Mouse (Mus musculus): ENCODE measurements around the gene Tnfaip1.
"Not testable (repeated sequence)": the region's sequence is repeated elsewhere in the genome, so short reads cannot be mapped to it uniquely, and the experiment has no call there.

Tnfaip1 gene

GRCm38 (mm10) chr11:78536080-78536689, at the start of gene Tnfaip1, which contains the start of gene Ift20:
Tnfaip1 (minus strand) TSS chr11:78536332.
Ift20 (plus strand) TSS chr11:78536361.
- DNase-seq (ENCODE audit: low spot score), result peak; percentile 91

DNA sequence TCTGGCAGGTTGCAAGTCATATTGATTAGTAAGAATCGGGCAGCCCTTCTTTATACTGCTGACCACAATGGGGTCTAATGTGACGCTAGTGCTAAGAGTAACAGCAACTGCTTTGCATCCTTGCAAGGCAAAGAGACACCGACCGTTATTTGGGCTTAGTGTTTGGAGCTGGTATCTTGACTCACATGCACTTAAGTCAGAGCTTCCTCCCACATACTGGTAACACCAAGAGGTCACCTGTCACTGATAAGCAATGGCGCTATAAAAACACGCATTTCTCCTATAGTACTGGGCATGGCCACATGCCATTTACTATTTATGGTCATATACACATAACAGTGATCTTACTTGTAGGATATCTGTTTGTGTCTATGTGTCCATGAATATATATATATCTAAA, 46.7 kb upstream of the Tnfaip1 start:
- DNase-seq (ENCODE audit: low spot score), result no peak

DNA sequence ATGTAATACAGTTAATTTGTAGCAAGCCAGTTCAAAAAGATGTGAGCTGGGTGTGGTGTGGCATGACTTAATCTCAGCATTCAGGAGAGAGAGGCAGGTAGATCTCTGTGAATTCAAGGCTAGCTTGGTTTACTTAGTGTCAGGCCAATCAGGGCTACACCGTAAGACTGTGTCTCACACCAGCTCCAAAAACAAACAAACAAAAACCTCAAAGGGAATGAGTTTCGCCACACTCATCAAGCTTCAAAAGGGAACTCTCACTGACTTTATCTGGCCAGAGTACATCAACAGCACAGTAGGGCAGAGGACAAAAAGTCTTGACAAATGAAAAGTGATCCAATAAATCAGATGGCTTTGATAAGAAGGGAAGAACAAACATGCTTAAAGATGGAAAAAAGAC, 38.8 kb upstream of the Tnfaip1 start:
- no peak for DNase-seq (ENCODE audit: low spot score)

DNA sequence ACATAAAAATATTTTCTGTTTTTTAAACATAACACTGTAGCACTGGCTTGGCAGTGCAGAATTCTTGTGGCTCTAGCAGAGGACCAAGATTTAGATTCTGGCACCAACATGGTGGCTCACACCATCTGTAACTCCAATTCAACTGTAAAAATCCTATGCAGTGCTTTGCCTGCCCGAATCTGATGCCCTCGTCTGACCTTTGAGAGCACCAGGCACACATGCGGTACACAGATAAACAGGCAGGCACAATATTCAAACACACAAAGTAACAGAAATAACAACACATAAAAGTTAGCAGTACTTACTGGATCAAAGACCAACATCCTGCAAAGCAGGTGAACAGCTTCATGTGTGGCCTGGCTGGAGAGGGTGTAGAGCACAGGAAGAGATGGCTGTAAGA, 38.4 kb upstream of the Tnfaip1 start:
- no peak for DNase-seq (ENCODE audit: low spot score)

DNA sequence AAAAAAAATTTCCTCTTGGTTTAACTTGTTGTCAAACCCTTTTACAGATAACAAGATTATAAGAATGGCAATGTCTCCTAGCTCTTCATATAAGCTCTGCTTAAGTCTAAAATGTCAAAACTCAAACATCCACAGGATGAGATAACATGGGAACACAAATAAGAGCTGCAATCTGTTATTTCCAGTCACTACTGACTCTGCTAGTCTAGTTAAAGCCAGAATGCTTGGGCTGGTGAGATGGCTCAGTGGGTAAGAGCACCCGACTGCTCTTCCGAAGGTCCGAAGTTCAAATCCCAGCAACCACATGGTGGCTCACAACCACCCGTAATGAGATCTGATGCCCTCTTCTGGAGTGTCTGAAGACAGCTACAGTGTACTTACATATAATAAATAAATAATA, 37.9 kb upstream of the Tnfaip1 start:
- DNase-seq (ENCODE audit: low spot score), result not testable (repeated sequence)

DNA sequence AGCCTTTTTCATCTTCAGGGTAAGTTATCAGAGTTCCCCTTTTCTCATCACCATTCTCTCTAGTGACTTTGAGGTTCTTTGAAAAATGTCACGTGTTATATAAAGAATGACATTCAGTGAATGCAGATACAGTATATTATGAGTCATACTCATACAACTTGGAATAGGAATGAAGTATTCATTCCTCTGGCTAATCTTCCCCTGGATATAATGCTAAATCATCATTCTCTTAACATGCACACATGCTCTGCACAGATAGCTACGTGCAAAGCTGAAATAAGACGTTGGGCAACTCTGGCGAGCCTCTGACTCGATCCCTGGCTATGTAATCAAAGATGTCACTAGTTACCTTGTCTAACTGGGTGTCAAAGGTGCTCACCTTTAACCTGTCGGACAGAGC, 35.7 kb upstream of the Tnfaip1 start:
- no peak for DNase-seq (ENCODE audit: low spot score)

DNA sequence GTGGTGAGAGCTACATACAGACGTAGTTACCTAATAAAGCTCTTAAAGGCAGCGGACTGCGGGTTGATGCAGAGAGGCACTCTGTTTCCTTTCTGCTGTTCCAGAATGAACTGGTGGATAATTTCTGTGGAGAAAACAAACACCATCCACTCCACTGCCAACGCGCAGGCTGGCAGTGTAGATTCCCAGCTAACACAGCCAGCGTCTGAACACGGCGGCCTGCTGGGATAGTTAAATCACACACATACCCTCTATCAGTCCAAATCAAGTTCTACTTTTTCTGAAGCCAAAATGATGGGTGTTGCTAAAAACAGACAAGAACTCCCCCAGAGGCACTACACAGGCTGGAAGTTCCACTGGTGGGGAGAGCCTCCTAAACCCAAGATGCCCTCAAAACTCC, 35.3 kb upstream of the Tnfaip1 start:
- no peak for DNase-seq (ENCODE audit: low spot score)

DNA sequence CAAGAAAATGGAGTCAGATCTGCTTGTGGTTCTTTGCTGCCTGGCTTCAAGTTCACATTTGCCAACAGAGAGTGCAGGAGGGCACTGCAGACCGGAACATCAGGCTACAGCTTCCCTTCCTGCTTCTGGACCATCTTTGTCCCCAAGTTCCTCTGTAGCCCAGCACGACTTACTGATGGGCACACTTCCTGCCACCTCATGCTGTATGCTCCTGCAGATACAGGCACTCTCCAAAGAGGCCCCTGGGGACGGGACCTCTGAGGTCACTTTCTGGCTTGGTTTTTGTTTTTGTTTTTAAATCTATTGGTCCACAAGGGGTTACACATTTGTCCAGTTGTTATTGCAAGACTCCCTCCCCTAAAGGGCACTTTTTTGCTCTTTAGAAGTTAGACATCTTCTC, 33.7 kb upstream of the Tnfaip1 start:
- DNase-seq (ENCODE audit: low spot score), result no peak

DNA sequence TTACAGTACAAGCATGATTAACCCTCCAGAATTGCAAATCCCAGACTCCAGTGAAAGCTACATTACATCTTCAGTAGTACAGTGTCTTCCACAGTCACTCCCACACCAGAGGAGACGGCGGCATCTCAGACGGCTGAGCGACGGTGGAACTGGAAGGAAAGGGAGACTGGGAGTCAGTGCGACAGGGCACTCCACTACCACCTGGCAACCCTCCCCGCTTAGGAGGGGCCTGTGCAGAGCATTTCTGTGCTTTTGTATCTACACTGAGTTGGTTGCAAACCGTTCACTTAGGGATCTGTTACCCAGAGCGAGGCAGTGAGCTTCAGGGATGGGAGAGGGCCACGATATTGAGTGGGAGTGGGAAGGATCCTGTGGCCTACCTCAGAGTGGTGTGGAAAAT, 32.7 kb upstream of the Tnfaip1 start:
- no peak for DNase-seq (ENCODE audit: low spot score)

DNA sequence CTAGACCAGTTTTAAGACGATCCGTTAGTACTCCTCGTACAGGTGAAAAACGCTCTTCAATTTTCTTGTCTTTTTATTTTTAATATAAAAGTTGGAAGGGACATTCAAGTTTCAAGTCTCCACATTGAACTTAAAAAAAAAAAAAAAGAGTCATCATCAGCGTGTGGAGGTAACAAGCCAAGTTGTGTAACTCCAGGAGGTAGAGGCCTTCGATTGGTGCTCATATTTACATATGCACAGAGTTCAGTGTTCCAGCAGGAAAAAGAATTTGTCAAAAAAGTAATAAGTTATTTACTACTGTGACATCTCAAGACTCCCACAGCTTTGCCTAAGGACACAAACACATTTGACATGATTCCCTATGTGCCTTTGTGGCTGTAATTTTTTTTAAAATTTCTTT, 31.5 kb upstream of the Tnfaip1 start:
- no peak for DNase-seq (ENCODE audit: low spot score)

DNA sequence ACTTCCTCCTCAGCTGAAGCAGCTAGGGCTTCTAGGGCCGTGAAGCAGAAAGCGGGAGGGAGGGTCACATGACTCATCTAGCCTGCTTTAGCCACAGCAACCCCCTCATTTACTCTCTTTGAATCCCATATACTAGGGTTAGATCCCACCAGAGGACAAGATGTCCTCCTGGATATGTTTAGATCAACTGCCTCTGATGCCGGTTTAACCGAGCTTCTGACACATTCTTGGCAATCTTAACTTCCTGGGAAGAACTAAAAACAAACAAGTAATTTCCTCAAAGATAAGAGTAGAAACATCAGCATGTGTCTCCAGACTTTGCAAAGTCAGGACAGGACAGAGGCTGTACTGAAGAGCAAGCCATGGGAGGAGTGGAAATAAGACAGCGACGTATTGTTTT, 30.6 kb upstream of the Tnfaip1 start:
- no peak for DNase-seq (ENCODE audit: low spot score)

DNA sequence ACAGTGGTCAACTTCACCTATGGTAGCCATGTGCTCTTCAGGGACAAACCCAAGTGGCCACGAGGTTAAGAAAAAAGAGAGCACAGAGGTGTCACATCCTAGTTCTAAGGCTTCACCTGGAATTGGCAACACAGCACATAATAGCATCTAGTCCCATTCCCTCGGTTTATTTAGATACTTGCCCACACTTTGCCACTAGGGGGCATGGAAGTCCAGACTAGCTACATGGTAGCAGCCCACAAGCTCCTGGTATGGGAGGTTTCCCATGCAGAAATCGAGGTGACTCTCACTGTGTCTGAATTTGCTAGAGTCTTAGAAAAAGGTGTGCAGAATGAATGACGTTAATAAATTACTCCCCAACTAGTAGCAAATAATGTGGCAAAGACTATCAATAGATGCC, 24.3 kb upstream of the Tnfaip1 start:
- DNase-seq (ENCODE audit: low spot score), result peak; percentile 50

GRCm38 (mm10) chr11:78557241-78557640, 21.1 kb upstream of the Tnfaip1 start:
- no peak for DNase-seq (ENCODE audit: low spot score)

DNA sequence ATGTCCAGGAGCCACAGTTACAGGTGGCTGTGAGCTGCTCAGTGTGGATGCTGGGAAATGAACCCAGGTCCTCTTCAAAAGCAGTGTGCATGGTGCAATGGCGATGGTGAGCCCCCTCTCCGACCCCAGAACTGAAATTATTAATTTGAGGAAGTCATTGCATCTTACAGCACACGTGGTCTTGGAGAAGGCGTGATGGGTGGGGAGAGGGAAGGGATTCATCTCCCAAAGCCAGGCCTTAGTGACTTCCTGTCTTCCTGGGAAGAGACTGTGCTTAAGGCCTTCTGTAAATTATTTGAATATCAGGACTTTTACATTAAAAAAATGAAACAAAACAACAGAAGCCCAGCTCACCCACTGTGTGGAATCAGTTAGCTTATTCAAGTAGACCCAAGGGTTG, 19.9 kb upstream of the Tnfaip1 start:
- no peak for DNase-seq (ENCODE audit: low spot score)

DNA sequence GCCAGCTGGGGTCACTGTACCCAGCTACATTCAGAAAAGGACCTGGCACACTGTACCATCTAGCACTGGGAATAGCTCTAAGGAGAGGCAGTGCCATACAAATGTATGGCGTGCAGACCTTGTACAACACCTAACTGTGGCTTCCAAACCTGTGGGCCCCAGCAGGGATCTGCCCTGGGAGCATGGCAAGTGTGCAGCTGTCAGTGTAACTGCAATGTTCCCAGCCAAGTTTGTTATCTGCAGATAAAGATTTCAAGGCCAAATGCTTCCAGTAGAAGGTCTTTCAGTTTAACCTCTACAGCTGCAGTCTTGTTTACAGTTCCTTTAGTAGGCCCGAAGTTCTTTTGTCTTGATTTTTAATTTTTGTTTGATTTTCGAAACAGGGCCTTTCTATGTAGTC, 19.5 kb upstream of the Tnfaip1 start:
- DNase-seq (ENCODE audit: low spot score), result no peak

DNA sequence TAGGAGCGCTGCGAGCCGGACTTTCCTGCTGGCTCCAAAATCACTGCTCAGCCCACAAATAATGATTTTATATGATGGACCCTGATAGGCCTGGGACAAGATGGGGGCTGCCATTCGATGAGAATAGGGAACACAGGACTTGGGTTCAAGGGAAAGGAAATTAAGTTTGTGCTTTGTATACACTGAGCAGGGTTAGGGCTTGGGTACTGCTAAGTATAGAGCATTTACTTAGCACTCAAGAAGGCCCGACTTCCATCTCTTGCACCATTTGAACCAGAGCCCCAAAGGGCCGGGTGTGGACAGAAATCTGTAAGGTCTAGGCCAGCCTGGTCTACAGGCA, 14.9 kb upstream of the Tnfaip1 start:
- DNase-seq (ENCODE audit: low spot score), result no peak

DNA sequence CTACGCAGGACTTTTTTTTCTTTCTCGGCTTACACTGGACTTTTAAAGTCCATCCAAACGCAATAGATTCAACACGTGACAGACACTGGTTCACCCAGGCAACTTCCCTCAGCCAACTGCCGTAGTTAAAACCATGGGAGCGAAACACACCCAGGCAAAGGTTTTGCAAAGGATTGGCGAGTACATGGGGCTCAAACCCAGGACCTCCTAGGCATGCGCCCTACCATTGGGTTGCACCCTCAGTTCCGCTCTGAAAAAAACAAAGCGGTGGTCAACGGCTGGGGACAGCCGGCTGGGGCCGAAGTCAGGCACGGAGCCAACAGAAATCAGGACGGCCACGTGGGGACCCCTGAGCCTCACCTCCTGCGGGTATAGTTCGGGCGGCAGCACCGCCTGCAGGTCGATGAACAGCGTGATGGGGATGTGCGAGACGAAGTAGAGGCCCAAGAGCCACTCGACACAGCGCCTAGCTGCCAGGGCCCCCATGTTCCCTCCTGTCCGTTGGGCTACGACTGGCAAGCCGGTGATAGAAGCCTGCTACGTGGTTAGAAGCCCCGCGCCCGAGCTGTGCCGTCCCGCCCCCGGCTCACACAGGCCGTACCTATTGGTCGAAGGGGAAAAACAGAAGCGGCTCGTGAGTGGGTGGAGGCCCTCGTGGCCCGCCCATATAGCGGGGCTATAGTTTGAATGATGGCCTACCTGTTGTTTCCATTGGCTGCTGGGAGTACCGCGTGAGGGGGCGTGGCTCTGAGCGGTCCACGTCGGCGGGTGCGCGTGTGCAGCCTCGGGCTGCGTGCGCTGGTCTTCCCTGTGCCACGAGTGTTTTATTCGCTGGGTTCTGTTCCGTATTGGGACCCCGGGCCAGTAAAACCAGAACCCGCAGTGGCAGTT, 14.3 kb upstream of the Tnfaip1 start, which contains the start of gene Tmem97:
TSS of gene Tmem97 (minus strand) at position 610 of the 891 bp plus-strand sequence.
- peak; percentile 87 for DNase-seq (ENCODE audit: low spot score)

DNA sequence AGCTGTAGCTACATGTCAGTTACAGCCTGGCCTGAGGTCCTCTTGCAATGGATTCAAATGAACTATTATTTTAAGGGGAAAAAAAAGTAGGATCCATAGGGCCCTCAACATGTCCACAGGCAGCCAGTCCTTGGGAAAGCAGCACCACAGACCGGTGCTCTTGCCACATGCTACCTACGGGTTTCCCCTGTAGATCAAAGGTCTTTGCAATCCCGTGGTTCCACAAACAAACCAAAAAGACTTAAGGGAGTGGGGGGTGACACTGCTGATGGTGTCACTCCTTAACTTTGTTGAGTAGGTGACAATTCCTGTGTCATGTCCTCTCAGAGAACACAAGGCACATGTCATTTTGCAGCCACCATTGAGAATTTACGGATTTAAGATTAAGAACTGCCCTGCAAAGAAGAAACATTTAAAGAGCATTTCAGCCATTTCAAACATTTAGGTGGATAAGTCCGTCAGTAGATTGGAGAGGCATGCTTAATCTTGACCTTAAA, 13.4 kb upstream of the Tnfaip1 start:
- no peak for DNase-seq (ENCODE audit: low spot score)

GRCm38 (mm10) chr11:78547718-78548460, 11.8 kb upstream of the Tnfaip1 start:
- DNase-seq (ENCODE audit: low spot score), result no peak

GRCm38 (mm10) chr11:78545181-78545580, 9.0 kb upstream of the Tnfaip1 start:
- no peak for DNase-seq (ENCODE audit: low spot score)

GRCm38 (mm10) chr11:78544449-78545111, 8.4 kb upstream of the Tnfaip1 start:
- no peak for DNase-seq (ENCODE audit: low spot score)

DNA sequence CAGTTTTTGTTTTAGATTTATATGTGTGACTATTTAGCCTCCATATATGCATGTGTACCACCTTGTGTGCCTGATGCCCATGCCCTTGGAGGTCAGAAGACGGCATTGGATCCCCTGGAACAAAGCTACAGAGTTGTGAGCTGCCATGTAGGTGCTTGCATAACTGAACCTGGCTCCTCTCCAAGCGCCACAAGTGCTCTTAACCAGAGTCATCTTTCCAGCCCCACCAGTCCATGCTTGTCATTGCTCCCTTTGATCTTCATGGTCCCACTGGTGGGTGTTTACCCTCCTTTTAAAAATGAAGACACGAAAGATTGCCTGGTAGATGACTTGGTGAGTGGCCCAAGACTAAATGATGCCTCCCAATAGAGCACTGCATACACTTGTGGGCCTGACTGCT, 4.2 kb upstream of the Tnfaip1 start:
- DNase-seq (ENCODE audit: low spot score), result no peak

Data from urinary bladder, postnatal 25 days (tissue).